Mouse (Mus musculus) embryonic facial prominence, embryonic 14.5 days (tissue): ENCODE data around the gene Txlnb. TPM values are rescaled to one million over a fixed set of nuclear protein-coding genes. Genes with fewer than 3 reads are reported as not detected.
"Not testable (repeated sequence)": the region's sequence is repeated elsewhere in the genome, so short reads cannot be mapped to it uniquely, and the experiment has no call there.

ENCODE experiments used
- ATAC-seq: fragments of 200-750 bp; cut with Nextera tagmentation; 2 replicates; pipeline ENCODE4 v1.8.0; 2017; ENCODE audit warnings: low read depth, moderate number of reproducible peaks, moderate TSS enrichment
- DNase-seq: peaks from one replicate; pipeline ENCODE4 v3.0.0-alpha.2; 2015; ENCODE audit warnings: low spot score
- H3K27ac ChIP-seq: fragments of 300-500 bp; sonication (generic); replicated peaks from 2 replicates; pipeline ENCODE4 v1.5.1; 2014; ENCODE audit warnings: low read depth, mild to moderate bottlenecking, low read length, moderate library complexity
- H3K27me3 ChIP-seq: fragments of 300-500 bp; sonication (generic); replicated peaks from 2 replicates; pipeline ENCODE4 v1.6.1; 2014; ENCODE audit warnings: low read length; ENCODE audit not compliant: control insufficient read depth, insufficient read depth
- H3K36me3 ChIP-seq: fragments of 300-500 bp; sonication (generic); 2 replicates; pipeline ENCODE4 v1.6.1; 2014; ENCODE audit warnings: low read length, mixed read lengths; ENCODE audit not compliant: control insufficient read depth, insufficient read depth
- H3K4me1 ChIP-seq: fragments of 300-500 bp; sonication (generic); 2 replicates; pipeline ENCODE4 v1.6.1; 2014; ENCODE audit warnings: antibody characterized with exemption, low read length; ENCODE audit not compliant: control insufficient read depth, insufficient read depth
- H3K4me2 ChIP-seq: fragments of 300-500 bp; sonication (generic); 2 replicates; pipeline ENCODE4 v1.6.1; 2014; ENCODE audit warnings: low read depth, mild to moderate bottlenecking, low read length, moderate library complexity, mixed read lengths
- H3K4me3 ChIP-seq: fragments of 300-500 bp; sonication (generic); 2 replicates; pipeline ENCODE4 v1.5.1; 2014; ENCODE audit warnings: low read depth, mild to moderate bottlenecking, low read length
- H3K9ac ChIP-seq: fragments of 300-500 bp; sonication (generic); 2 replicates; pipeline ENCODE4 v1.6.1; 2014; ENCODE audit warnings: low read depth, mild to moderate bottlenecking, low read length, moderate library complexity, mixed read lengths
- H3K9me3 ChIP-seq: fragments of 300-500 bp; sonication (generic); 2 replicates; pipeline ENCODE4 v1.6.1; 2016; ENCODE audit warnings: low read length; ENCODE audit not compliant: control insufficient read depth
- WGBS: fragments of 180-500 bp; shearing (Covaris S2); extraction: QIAGEN DNeasy Blood & Tissue Kit; methylation state at CpG from one replicate; pipeline ENCODE4 v1.1.7; 2014; 5-methylcytosine and 5-hydroxymethylcytosine counted together
- polyA plus RNA-seq: library from polyadenylated mRNA; unstranded; fragments of >200 nt; fragmentation: Nextera tagmentation; extraction: Ambion mirVana; gene quantifications from 2 replicates; pipeline ENCODE4 v1.2.1, GENCODE M21; 2014

The Txlnb gene
- polyA plus RNA-seq, 1 experiment from 2014 or later = 8.2 TPM

GRCm38 (mm10) chr10:17796846-17797631 lies 1.0 kb downstream of the Txlnb start:
- 36% methylated on average over 12 of the region's 12 CpGs for WGBS
- Histone ChIP-seq H3K36me3 (no peaks in the 10 kb centered on the region), H3K4me2 (peak overlapping the region; percentile 58), H3K4me1 (peaks cover 22% of the 10 kb centered on the region), H3K9ac (no peak overlapping the region; the same call in 1 of the 2 replicates), H3K27me3 (no peaks in the 10 kb centered on the region), H3K4me3 (peak overlapping the region; percentile 35), H3K27ac (peak overlapping the region; percentile 91), H3K9me3 (no peaks in the 10 kb centered on the region)
- no peak for DNase-seq
- 0 out of 2 replicates have a peak, but pooled peaks have one; percentile 31 for ATAC-seq

GRCm38 (mm10) chr10:17797681-17798080 lies 1.7 kb downstream of the Txlnb start:
- H3K27ac ChIP-seq = no peak overlapping the region
- peaks cover 22% of the 10 kb centered on the region for H3K4me1 ChIP-seq
- H3K4me2 ChIP-seq = no peak overlapping the region
- H3K36me3 ChIP-seq = no peaks in the 10 kb centered on the region
- H3K4me3 ChIP-seq = no peak overlapping the region
- DNase-seq (no peak), ATAC-seq (no peak)
- H3K9me3 ChIP-seq = no peaks in the 10 kb centered on the region
- no peaks in the 10 kb centered on the region for H3K27me3 ChIP-seq
- 82% methylated on average over 3 of the region's 3 CpGs for WGBS
- no peak overlapping the region for H3K9ac ChIP-seq

GRCm38 (mm10) chr10:17801788-17802187 lies 5.8 kb downstream of the Txlnb start:
- ATAC-seq = no peak
- Histone ChIP-seq H3K27me3 (no peaks in the 10 kb centered on the region), H3K27ac (no peak overlapping the region), H3K9me3 (no peaks in the 10 kb centered on the region), H3K36me3 (no peaks in the 10 kb centered on the region), H3K4me3 (no peak overlapping the region), H3K4me2 (no peak overlapping the region), H3K9ac (no peak overlapping the region), H3K4me1 (peaks cover 9% of the 10 kb centered on the region; the same call in 1 of the 2 replicates)
- 73% methylated on average over 2 of the region's 2 CpGs for WGBS
- DNase-seq = no peak

DNA sequence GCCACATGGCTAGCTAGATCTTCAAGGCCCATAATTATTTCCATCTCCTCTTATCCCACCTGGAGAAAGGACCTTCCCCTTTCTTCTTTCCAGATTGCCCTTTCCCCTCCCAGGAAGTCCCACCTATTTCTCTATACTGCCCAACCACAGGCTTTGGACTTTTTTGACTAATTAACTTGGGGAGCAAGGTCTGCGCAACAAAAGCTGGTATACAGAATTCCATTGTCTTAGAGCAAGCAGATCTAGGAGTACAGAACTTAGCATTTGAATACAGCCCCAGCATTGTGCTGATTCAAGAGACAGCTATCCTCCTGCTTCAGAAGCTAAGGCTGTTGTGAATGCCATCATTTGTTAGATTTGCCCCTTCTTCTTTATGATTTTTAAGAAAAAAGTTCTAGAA lies 12.5 kb downstream of the Txlnb start:
- WGBS = 87% methylated on average over 1 of the region's 1 CpGs
- Histone ChIP-seq H3K9ac (no peak overlapping the region), H3K4me1 (no peaks in the 10 kb centered on the region), H3K27ac (no peak overlapping the region), H3K4me2 (no peak overlapping the region), H3K27me3 (no peaks in the 10 kb centered on the region), H3K36me3 (no peaks in the 10 kb centered on the region), H3K4me3 (no peak overlapping the region), H3K9me3 (no peaks in the 10 kb centered on the region)
- ATAC-seq (no peak), DNase-seq (no peak)

GRCm38 (mm10) chr10:17815052-17815451 lies 19.0 kb downstream of the Txlnb start:
- 0 out of 2 replicates have a peak, but pooled peaks cover 4% of the 10 kb centered on the region for H3K9me3 ChIP-seq
- no peak overlapping the region for H3K9ac ChIP-seq
- H3K36me3 ChIP-seq = no peaks in the 10 kb centered on the region
- H3K27me3 ChIP-seq = no peaks in the 10 kb centered on the region
- no peak overlapping the region for H3K4me2 ChIP-seq
- H3K4me3 ChIP-seq = no peak overlapping the region
- 67% methylated on average over 11 of the region's 11 CpGs for WGBS
- no peak overlapping the region for H3K27ac ChIP-seq
- H3K4me1 ChIP-seq = no peaks in the 10 kb centered on the region
- no peak for ATAC-seq
- DNase-seq = peak; percentile 31

- 85% methylated on average over 7 of the region's 7 CpGs for WGBS
- not testable (repeated sequence) for H3K36me3 ChIP-seq, ATAC-seq, H3K4me3 ChIP-seq, H3K9me3 ChIP-seq, H3K27ac ChIP-seq, H3K27me3 ChIP-seq, DNase-seq, H3K4me2 ChIP-seq, H3K9ac ChIP-seq, H3K4me1 ChIP-seq
These were observed 24.4 kb downstream of the Txlnb start for GRCm38 (mm10) chr10:17820422-17820821.

- Histone ChIP-seq H3K9ac (0 out of 2 replicates have a peak overlapping the region, but pooled peaks have one; percentile 47), H3K4me3 (peak overlapping the region; percentile 10)
- 4% methylated on average over 12 of the region's 12 CpGs for WGBS
These were observed 31.4 kb downstream of the Txlnb start for GRCm38 (mm10) chr10:17827391-17827790.

GRCm38 (mm10) chr10:17829205-17829604 lies 33.2 kb downstream of the Txlnb start:
- Histone ChIP-seq H3K4me3 (no peak overlapping the region), H3K27ac (no peak overlapping the region), H3K4me2 (no peak overlapping the region), H3K9ac (no peak overlapping the region), H3K4me1 (no peaks in the 10 kb centered on the region; the same call in 1 of the 2 replicates), H3K9me3 (no peaks in the 10 kb centered on the region), H3K27me3 (no peaks in the 10 kb centered on the region), H3K36me3 (no peaks in the 10 kb centered on the region)
- ATAC-seq (no peak), DNase-seq (no peak)
- 87% methylated on average over 4 of the region's 4 CpGs for WGBS

More at GRCm38 (mm10) chr10:17827391-17827790, 31.4 kb downstream of the Txlnb start:
- Histone ChIP-seq H3K4me1 (no peaks in the 10 kb centered on the region; the same call in 1 of the 2 replicates), H3K36me3 (no peaks in the 10 kb centered on the region), H3K27ac (no peak overlapping the region), H3K4me2 (peak overlapping the region; percentile 47), H3K27me3 (no peaks in the 10 kb centered on the region), H3K9me3 (no peaks in the 10 kb centered on the region)
- peak; percentile 33; the same call in 1 of the 2 replicates for ATAC-seq
- DNase-seq = peak; percentile 59

- WGBS = 51% methylated on average over 3 of the region's 3 CpGs
- DNase-seq = no peak
- Histone ChIP-seq H3K4me1 (no peaks in the 10 kb centered on the region; the same call in 1 of the 2 replicates), H3K27ac (no peak overlapping the region), H3K9ac (no peak overlapping the region), H3K4me2 (no peak overlapping the region), H3K27me3 (no peaks in the 10 kb centered on the region), H3K36me3 (no peaks in the 10 kb centered on the region), H3K4me3 (no peak overlapping the region), H3K9me3 (no peaks in the 10 kb centered on the region)
- ATAC-seq = no peak
These were observed 35.0 kb downstream of the Txlnb start for GRCm38 (mm10) chr10:17831041-17831440.
